Mouse (Mus musculus) megakaryocyte, embryonic 14.5 days (primary cell): ENCODE results near the gene Dcun1d4. TPM values are rescaled to one million over a fixed set of nuclear protein-coding genes. Genes with fewer than 3 reads are reported as not detected.

Source experiments
- H3K27me3 ChIP-seq: replicated peaks from 2 replicates; pipeline ENCODE3; 2012; ENCODE audit warnings: inconsistent platforms
- H3K36me3 ChIP-seq: replicated peaks from 2 replicates; pipeline ENCODE3; 2012; ENCODE audit warnings: low read length, inconsistent platforms, mixed read lengths
- H3K4me1 ChIP-seq: 2 replicates; pipeline ENCODE4 v1.6.1; 2012; ENCODE audit warnings: inconsistent platforms
- H3K4me3 ChIP-seq: replicated peaks from 2 replicates; pipeline ENCODE3; 2012; ENCODE audit warnings: moderate library complexity, mild to moderate bottlenecking, inconsistent platforms
- H3K9me3 ChIP-seq: 2 replicates; pipeline ENCODE4 v1.6.1; 2012; ENCODE audit warnings: inconsistent platforms
- FLI1 ChIP-seq: IDR thresholded peaks from 2 replicates; pipeline ENCODE4 v1.6.1; 2012; ENCODE audit warnings: low read length, inconsistent platforms, mixed read lengths
- GATA1 ChIP-seq: IDR thresholded peaks from 3 replicates; pipeline ENCODE4 v1.6.1; 2012; ENCODE audit warnings: mixed read lengths, low read length, inconsistent platforms, borderline replicate concordance
- polyA plus RNA-seq: library from polyadenylated mRNA; stranded (reverse); fragments of >175 nt; gene quantifications from 2 replicates; pipeline ENCODE4 v1.2.3, GENCODE M21; 2012; ENCODE audit warnings: low replicate concordance; ENCODE audit not compliant: insufficient read depth

Dcun1d4 gene
- polyA plus RNA-seq, 1 experiment, result 0.66 TPM

GRCm38 (mm10) chr5:73544111-73544753, 63.4 kb downstream of the Dcun1d4 start:
- peaks cover 25% of the 10 kb centered on the region for H3K36me3 ChIP-seq
- no peaks in the 10 kb centered on the region for H3K27me3 ChIP-seq
- TF ChIP-seq GATA1, result no peak
- TF ChIP-seq FLI1, result no peak

GRCm38 (mm10) chr5:73545641-73546040, 64.8 kb downstream of the Dcun1d4 start:
- Histone ChIP-seq H3K36me3 (peaks cover 27% of the 10 kb centered on the region), H3K4me3 (no peak overlapping the region), H3K27me3 (no peaks in the 10 kb centered on the region), H3K9me3 (no peaks in the 10 kb centered on the region), H3K4me1 (peaks cover 24% of the 10 kb centered on the region)
- no peak for TF ChIP-seq FLI1
- TF ChIP-seq GATA1, result no peak

More at GRCm38 (mm10) chr5:73544111-73544753, 63.4 kb downstream of the Dcun1d4 start:
- Histone ChIP-seq H3K4me3 (no peak overlapping the region), H3K9me3 (no peaks in the 10 kb centered on the region), H3K4me1 (peaks cover 28% of the 10 kb centered on the region)

GRCm38 (mm10) chr5:73547252-73547651, 66.5 kb downstream of the Dcun1d4 start:
- H3K27me3 ChIP-seq, result no peaks in the 10 kb centered on the region
- no peak overlapping the region for H3K4me3 ChIP-seq
- no peaks in the 10 kb centered on the region for H3K9me3 ChIP-seq
- H3K4me1 ChIP-seq, result peaks cover 18% of the 10 kb centered on the region
- peaks cover 30% of the 10 kb centered on the region for H3K36me3 ChIP-seq
- TF ChIP-seq FLI1, result no peak
- TF ChIP-seq GATA1, result no peak

GRCm38 (mm10) chr5:73548237-73548636, 67.4 kb downstream of the Dcun1d4 start:
- H3K27me3 ChIP-seq, result no peaks in the 10 kb centered on the region
- TF ChIP-seq GATA1 (no peak), FLI1 (no peak)
- H3K36me3 ChIP-seq, result peaks cover 38% of the 10 kb centered on the region
- no peaks in the 10 kb centered on the region for H3K9me3 ChIP-seq
- H3K4me1 ChIP-seq, result peaks cover 18% of the 10 kb centered on the region
- H3K4me3 ChIP-seq, result no peak overlapping the region

GRCm38 (mm10) chr5:73548838-73549237, 68.0 kb downstream of the Dcun1d4 start:
- H3K27me3 ChIP-seq, result no peaks in the 10 kb centered on the region
- H3K4me3 ChIP-seq, result no peak overlapping the region
- H3K4me1 ChIP-seq, result peaks cover 14% of the 10 kb centered on the region
- TF ChIP-seq FLI1 (no peak), GATA1 (no peak)
- no peaks in the 10 kb centered on the region for H3K9me3 ChIP-seq
- peaks cover 43% of the 10 kb centered on the region for H3K36me3 ChIP-seq

- no peaks in the 10 kb centered on the region for H3K9me3 ChIP-seq
- H3K4me3 ChIP-seq, result no peak overlapping the region
- peaks cover 5% of the 10 kb centered on the region for H3K4me1 ChIP-seq
- no peaks in the 10 kb centered on the region for H3K27me3 ChIP-seq
- TF ChIP-seq GATA1 (no peak), FLI1 (no peak)
- peaks cover 41% of the 10 kb centered on the region for H3K36me3 ChIP-seq
These were observed 71.0 kb downstream of the Dcun1d4 start for GRCm38 (mm10) chr5:73551836-73552235.

- Histone ChIP-seq H3K9me3 (no peaks in the 10 kb centered on the region), H3K4me1 (no peaks in the 10 kb centered on the region), H3K4me3 (no peak overlapping the region), H3K27me3 (no peaks in the 10 kb centered on the region), H3K36me3 (peaks cover 55% of the 10 kb centered on the region)
- TF ChIP-seq GATA1 (no peak), FLI1 (no peak)
These were observed 73.1 kb downstream of the Dcun1d4 start for GRCm38 (mm10) chr5:73553903-73554302.

GRCm38 (mm10) chr5:73555096-73555852, 74.5 kb downstream of the Dcun1d4 start:
- Histone ChIP-seq H3K4me3 (no peak overlapping the region), H3K27me3 (no peaks in the 10 kb centered on the region), H3K4me1 (no peaks in the 10 kb centered on the region), H3K36me3 (peaks cover 69% of the 10 kb centered on the region), H3K9me3 (no peaks in the 10 kb centered on the region)
- TF ChIP-seq FLI1 (no peak), GATA1 (no peak)

GRCm38 (mm10) chr5:73556733-73557425, 76.1 kb downstream of the Dcun1d4 start:
- peaks cover 69% of the 10 kb centered on the region for H3K36me3 ChIP-seq
- no peaks in the 10 kb centered on the region for H3K27me3 ChIP-seq
- H3K9me3 ChIP-seq, result peaks cover 7% of the 10 kb centered on the region
- H3K4me3 ChIP-seq, result no peak overlapping the region
- no peaks in the 10 kb centered on the region for H3K4me1 ChIP-seq
- no peak for TF ChIP-seq GATA1
- TF ChIP-seq FLI1, result no peak

- Histone ChIP-seq H3K36me3 (peaks cover 59% of the 10 kb centered on the region), H3K4me3 (no peak overlapping the region)
These were observed 78.0 kb downstream of the Dcun1d4 start for GRCm38 (mm10) chr5:73558756-73559155.

More at GRCm38 (mm10) chr5:73558756-73559155, 78.0 kb downstream of the Dcun1d4 start:
- Histone ChIP-seq H3K27me3 (no peaks in the 10 kb centered on the region), H3K9me3 (peaks cover 8% of the 10 kb centered on the region), H3K4me1 (no peaks in the 10 kb centered on the region)
- TF ChIP-seq GATA1 (no peak), FLI1 (no peak)
